Mouse (Mus musculus) megakaryocyte-erythroid progenitor cell, adult 5-6 weeks (primary cell): ENCODE measurements at regions not wholly inside any gene's neighbourhood (a gene's known extent, or its start where the extent isn't known, plus 50 kb on each side); places are given as distances from the start of the nearest gene placed in this dataset.

Experiments used
- ATAC-seq: replicated peaks from 2 replicates; pipeline ENCODE4 v1.8.0; 2016; ENCODE audit warnings: mild to moderate bottlenecking, inconsistent platforms; ENCODE audit not compliant: severe bottlenecking, poor library complexity, low FRiP score, low TSS enrichment

- ATAC-seq = no peak
Measured at GRCm38 (mm10) chr3:39347578-39347977, 460.8 kb downstream of the Fat4 start.

GRCm38 (mm10) chr3:39357012-39357411, 470.3 kb downstream of the Fat4 start:
- no peak for ATAC-seq

- no peak for ATAC-seq
Measured at GRCm38 (mm10) chr3:39360278-39360677, 473.5 kb downstream of the Fat4 start.

- no peak for ATAC-seq
Measured at GRCm38 (mm10) chr3:39370926-39371325, 484.2 kb downstream of the Fat4 start.

GRCm38 (mm10) chr3:39372426-39372950, 485.7 kb downstream of the Fat4 start:
- no peak for ATAC-seq

GRCm38 (mm10) chr3:39375465-39375864, 488.7 kb downstream of the Fat4 start:
- ATAC-seq = no peak

- no peak for ATAC-seq
Measured at GRCm38 (mm10) chr3:39388491-39388890, 501.8 kb downstream of the Fat4 start.

- no peak for ATAC-seq
Measured at GRCm38 (mm10) chr3:39390442-39390841, 503.7 kb downstream of the Fat4 start.

- no peak for ATAC-seq
Measured at GRCm38 (mm10) chr3:39392053-39392452, 505.3 kb downstream of the Fat4 start.

GRCm38 (mm10) chr3:39396672-39397071, 509.9 kb downstream of the Fat4 start:
- ATAC-seq = no peak

- no peak for ATAC-seq
Measured at GRCm38 (mm10) chr3:39397255-39397654, 510.5 kb downstream of the Fat4 start.

- ATAC-seq = no peak
Measured at GRCm38 (mm10) chr3:39397677-39398076, 510.9 kb downstream of the Fat4 start.

- ATAC-seq = no peak
Measured at GRCm38 (mm10) chr3:39424778-39425642, 538.3 kb downstream of the Fat4 start.

GRCm38 (mm10) chr3:39425643-39426016, 538.9 kb downstream of the Fat4 start:
- ATAC-seq = no peak

- ATAC-seq = no peak
Measured at GRCm38 (mm10) chr3:39443328-39443727, 556.6 kb downstream of the Fat4 start.

- no peak for ATAC-seq
Measured at GRCm38 (mm10) chr3:39455650-39456049, 568.9 kb downstream of the Fat4 start.

- ATAC-seq = no peak
Measured at GRCm38 (mm10) chr3:39460183-39460888, 573.6 kb downstream of the Fat4 start.

- no peak for ATAC-seq
Measured at GRCm38 (mm10) chr3:39461561-39461960, 574.8 kb downstream of the Fat4 start.

- ATAC-seq = no peak
Measured at GRCm38 (mm10) chr3:39465811-39466210, 579.1 kb downstream of the Fat4 start.

- ATAC-seq = no peak
Measured at GRCm38 (mm10) chr3:39489392-39489791, 602.7 kb downstream of the Fat4 start.

- ATAC-seq = no peak
Measured at GRCm38 (mm10) chr3:39494363-39494762, 607.6 kb downstream of the Fat4 start.
